Mouse (Mus musculus) erythroblast, embryonic 14.5 days (primary cell): ENCODE measurements around the gene Rcn1. TPM values are rescaled to one million over a fixed set of nuclear protein-coding genes. Genes with fewer than 3 reads are reported as not detected.

Experiments used
- H3K27me3 ChIP-seq: 2 replicates; pipeline ENCODE4 v1.6.1; 2012; ENCODE audit warnings: inconsistent platforms; ENCODE audit not compliant: control insufficient read depth
- H3K36me3 ChIP-seq: 2 replicates; pipeline ENCODE4 v1.6.1; 2012; ENCODE audit warnings: mild to moderate bottlenecking, inconsistent platforms; ENCODE audit not compliant: control insufficient read depth
- H3K4me1 ChIP-seq: 2 replicates; pipeline ENCODE4 v1.6.1; 2012; ENCODE audit warnings: inconsistent platforms; ENCODE audit not compliant: control insufficient read depth
- H3K4me3 ChIP-seq: replicated peaks from 2 replicates; pipeline ENCODE3; 2012; ENCODE audit warnings: moderate library complexity, mild to moderate bottlenecking, inconsistent platforms
- H3K9me3 ChIP-seq: 2 replicates; pipeline ENCODE4 v1.6.1; 2012; ENCODE audit warnings: low read length, inconsistent platforms, mixed read lengths; ENCODE audit not compliant: control insufficient read depth
- GATA1 ChIP-seq: IDR thresholded peaks from 2 replicates; pipeline ENCODE4 v1.6.1; 2012; ENCODE audit warnings: low read length, inconsistent platforms, mixed read lengths
- TAL1 ChIP-seq: IDR thresholded peaks from 3 replicates; pipeline ENCODE4 v1.6.1; 2012; ENCODE audit warnings: low read length, inconsistent platforms, mixed read lengths
- polyA plus RNA-seq: library from polyadenylated mRNA; stranded (reverse); fragments of >175 nt; gene quantifications from 2 replicates; pipeline ENCODE4 v1.2.3, GENCODE M21; 2012

Rcn1 gene
- polyA plus RNA-seq: 0.12 and 0.17 TPM in 2 replicates

DNA sequence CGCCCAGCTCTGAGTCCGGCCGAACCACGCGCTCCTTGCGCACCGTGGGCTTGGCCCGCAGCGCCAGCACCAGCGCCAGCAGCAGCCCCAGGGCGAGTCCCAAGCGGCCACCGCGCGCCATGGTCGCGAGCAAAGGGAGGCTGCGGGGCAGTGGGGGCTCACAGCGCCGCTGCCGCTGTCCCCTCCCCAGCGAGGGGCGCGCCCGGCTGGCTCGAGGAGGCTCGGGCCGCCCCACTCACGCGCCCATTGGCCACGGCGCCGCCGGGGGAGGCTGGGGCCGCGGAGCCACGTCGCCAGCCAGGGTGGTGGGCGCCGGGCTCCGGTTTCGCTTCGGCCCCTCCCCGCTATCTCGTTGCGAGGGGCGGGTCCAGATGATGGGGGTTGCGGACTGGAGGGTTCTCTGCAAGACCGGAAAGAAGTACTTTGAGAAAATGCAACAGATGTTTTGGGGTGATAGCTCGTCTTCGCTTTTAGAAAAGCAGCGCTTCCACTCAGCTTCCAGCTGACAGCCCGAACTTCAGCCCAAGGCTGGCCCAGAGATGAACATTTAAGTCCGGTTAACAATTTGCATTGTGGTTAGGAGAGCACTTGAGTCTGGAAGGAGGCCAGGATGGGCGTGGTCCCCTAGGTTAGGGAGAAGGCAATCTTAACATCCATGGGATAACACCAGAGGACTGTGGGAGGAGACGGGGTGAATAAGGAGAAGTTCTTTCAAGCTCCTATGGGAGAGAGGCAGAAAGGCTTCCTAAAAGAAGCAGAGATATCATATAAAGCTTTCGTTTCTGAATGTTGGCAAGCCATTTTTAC is at the start of gene Rcn1:
Gene Rcn1 (minus strand): TSS at position 235 of the 807 bp plus-strand sequence.
- H3K4me3 ChIP-seq: peak within 1 kb of the TSS; percentile 77
- H3K36me3 ChIP-seq: peaks cover 6% of the 10 kb centered on the region
- H3K4me1 ChIP-seq: peaks cover 51% of the 10 kb centered on the region
- TF ChIP-seq TAL1 (no peak), GATA1 (no peak)
- H3K9me3 ChIP-seq: peaks cover 2% of the 10 kb centered on the region; the same call in 1 of the 2 replicates
- peaks cover 15% of the 10 kb centered on the region for H3K27me3 ChIP-seq

- Histone ChIP-seq H3K4me1 (no peaks in the 10 kb centered on the region), H3K27me3 (no peaks in the 10 kb centered on the region), H3K4me3 (no peak overlapping the region), H3K36me3 (no peaks in the 10 kb centered on the region), H3K9me3 (no peaks in the 10 kb centered on the region)
- TF ChIP-seq TAL1 (no peak), GATA1 (no peak)
These were observed 45.0 kb upstream of the Rcn1 start for GRCm38 (mm10) chr2:105444072-105444471.

- no peaks in the 10 kb centered on the region for H3K4me1 ChIP-seq
These were observed 39.9 kb upstream of the Rcn1 start for GRCm38 (mm10) chr2:105439022-105439421.

DNA sequence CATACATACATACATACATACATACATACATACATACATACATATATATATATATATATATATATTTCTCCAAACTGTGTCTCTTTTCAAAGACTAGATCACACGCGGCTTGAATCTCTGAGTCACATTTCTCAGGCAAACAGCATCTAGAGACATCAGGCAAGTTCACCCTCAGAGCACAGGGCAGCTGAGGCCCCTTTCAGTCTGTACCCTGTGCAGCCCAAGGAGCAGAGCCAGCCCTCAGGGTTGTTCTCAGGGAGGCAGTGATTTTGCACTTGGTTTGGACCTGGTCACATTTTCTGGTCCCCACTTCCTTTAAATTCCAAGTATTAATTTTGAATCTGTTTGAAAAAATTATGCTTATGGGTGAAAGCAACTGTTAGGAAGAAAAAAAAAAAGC is 39.4 kb upstream of the Rcn1 start:
- TF ChIP-seq TAL1 (no peak), GATA1 (no peak)
- Histone ChIP-seq H3K4me3 (no peak overlapping the region), H3K27me3 (no peaks in the 10 kb centered on the region), H3K9me3 (no peaks in the 10 kb centered on the region), H3K36me3 (no peaks in the 10 kb centered on the region), H3K4me1 (no peaks in the 10 kb centered on the region)

More at GRCm38 (mm10) chr2:105439022-105439421, 39.9 kb upstream of the Rcn1 start:
- TF ChIP-seq TAL1 (no peak), GATA1 (no peak)
- Histone ChIP-seq H3K4me3 (no peak overlapping the region), H3K9me3 (no peaks in the 10 kb centered on the region), H3K36me3 (no peaks in the 10 kb centered on the region), H3K27me3 (no peaks in the 10 kb centered on the region)

DNA sequence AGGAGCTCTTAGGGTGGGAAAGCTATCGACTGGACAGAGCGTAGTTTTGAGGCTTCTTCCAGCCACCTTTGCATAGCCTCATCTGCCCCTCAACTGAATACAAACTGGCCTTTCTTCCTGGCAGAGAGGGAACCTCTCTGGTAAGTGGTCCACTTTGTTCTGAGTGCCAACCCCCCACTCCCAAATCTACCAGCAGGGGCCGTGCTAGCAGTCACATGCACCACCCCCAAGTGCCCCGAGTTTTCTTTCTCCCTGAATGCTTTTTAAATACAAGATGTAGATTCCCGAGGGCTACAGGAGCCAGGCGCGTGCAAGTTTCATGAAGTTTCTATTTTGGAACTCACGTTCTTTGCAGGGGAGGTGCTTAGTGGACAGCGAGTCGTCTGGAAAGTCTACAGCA is 33.8 kb upstream of the Rcn1 start:
- Histone ChIP-seq H3K4me3 (no peak overlapping the region), H3K4me1 (peaks cover 2% of the 10 kb centered on the region), H3K27me3 (peaks cover 4% of the 10 kb centered on the region; the same call in 1 of the 2 replicates), H3K9me3 (no peaks in the 10 kb centered on the region), H3K36me3 (no peaks in the 10 kb centered on the region)
- TF ChIP-seq TAL1 (no peak), GATA1 (no peak)

DNA sequence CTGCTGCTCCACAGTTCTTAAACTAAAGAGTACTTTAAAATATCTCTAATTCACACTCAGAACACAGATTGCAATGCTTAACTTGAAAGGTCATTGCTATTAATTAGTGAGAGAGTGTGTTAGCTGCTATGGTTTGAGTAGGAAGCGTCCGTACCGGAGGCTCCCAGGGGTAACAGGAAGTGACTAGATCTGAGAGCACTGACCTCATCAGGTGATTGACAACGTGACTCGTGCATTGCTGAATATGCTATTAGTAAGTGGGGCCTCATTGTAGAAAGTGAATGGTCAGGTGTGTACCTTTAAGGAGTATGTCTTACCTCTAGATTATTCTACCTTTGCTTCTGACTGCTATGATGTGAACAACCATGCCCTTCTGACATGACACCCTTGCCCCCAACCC is 31.3 kb upstream of the Rcn1 start:
- no peak overlapping the region for H3K4me3 ChIP-seq
- TF ChIP-seq GATA1 (no peak), TAL1 (no peak)
- no peaks in the 10 kb centered on the region for H3K9me3 ChIP-seq
- no peaks in the 10 kb centered on the region for H3K36me3 ChIP-seq
- H3K4me1 ChIP-seq: peaks cover 17% of the 10 kb centered on the region
- peaks cover 4% of the 10 kb centered on the region for H3K27me3 ChIP-seq

GRCm38 (mm10) chr2:105429899-105430298 is 30.8 kb upstream of the Rcn1 start:
- H3K36me3 ChIP-seq: no peaks in the 10 kb centered on the region
- peaks cover 4% of the 10 kb centered on the region for H3K27me3 ChIP-seq
- peaks cover 17% of the 10 kb centered on the region for H3K4me1 ChIP-seq
- H3K4me3 ChIP-seq: no peak overlapping the region
- no peak for TF ChIP-seq GATA1
- TF ChIP-seq TAL1: no peak
- H3K9me3 ChIP-seq: no peaks in the 10 kb centered on the region

GRCm38 (mm10) chr2:105428467-105428866 is 29.3 kb upstream of the Rcn1 start:
- Histone ChIP-seq H3K4me1 (peaks cover 19% of the 10 kb centered on the region), H3K9me3 (no peaks in the 10 kb centered on the region), H3K36me3 (no peaks in the 10 kb centered on the region), H3K4me3 (no peak overlapping the region), H3K27me3 (peaks cover 4% of the 10 kb centered on the region)
- no peak for TF ChIP-seq GATA1
- TF ChIP-seq TAL1: no peak

DNA sequence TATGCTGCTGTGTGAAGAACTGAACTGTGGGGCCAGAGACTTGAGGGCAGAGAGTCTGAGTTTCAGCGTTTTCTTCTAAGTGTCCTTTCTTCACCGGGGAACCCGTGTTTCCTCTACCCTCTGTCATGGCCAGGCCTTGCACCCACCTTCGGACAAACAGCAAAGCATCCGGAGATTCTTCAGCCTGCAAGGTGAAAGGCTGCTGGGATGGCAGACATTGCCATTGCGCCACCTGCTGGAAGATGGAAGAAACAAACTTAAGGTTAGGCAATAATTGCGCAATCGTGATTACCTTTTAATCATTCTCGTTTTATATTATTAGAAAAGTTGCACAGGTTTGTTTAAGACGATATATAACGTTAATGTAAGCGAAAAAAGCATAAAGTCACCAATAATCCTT is 28.9 kb upstream of the Rcn1 start:
- TF ChIP-seq GATA1 (no peak), TAL1 (no peak)
- H3K36me3 ChIP-seq: no peaks in the 10 kb centered on the region
- no peak overlapping the region for H3K4me3 ChIP-seq

GRCm38 (mm10) chr2:105427447-105427846 is 28.3 kb upstream of the Rcn1 start:
- peak overlapping the region; percentile 24 for H3K4me3 ChIP-seq

More for the DNA sequence above, 28.9 kb upstream of the Rcn1 start:
- H3K27me3 ChIP-seq: peaks cover 4% of the 10 kb centered on the region
- peaks cover 19% of the 10 kb centered on the region for H3K4me1 ChIP-seq
- no peaks in the 10 kb centered on the region for H3K9me3 ChIP-seq

More at GRCm38 (mm10) chr2:105427447-105427846, 28.3 kb upstream of the Rcn1 start:
- TF ChIP-seq GATA1: no peak
- no peak for TF ChIP-seq TAL1
- H3K27me3 ChIP-seq: peaks cover 4% of the 10 kb centered on the region
- H3K9me3 ChIP-seq: no peaks in the 10 kb centered on the region
- H3K4me1 ChIP-seq: peaks cover 19% of the 10 kb centered on the region
- no peaks in the 10 kb centered on the region for H3K36me3 ChIP-seq
